Mouse (Mus musculus) lung, adult 2 months (tissue): Measurements from ENCODE around the gene Ddx20.

Source experiments
- CTCF ChIP-seq: fragments of 200-500 bp; IDR thresholded peaks from 2 replicates; pipeline ENCODE4 v1.5.1; 2011; ENCODE audit warnings: mild to moderate bottlenecking, low read length, control low read depth; ENCODE audit not compliant: insufficient read depth
- POLR2A ChIP-seq: fragments of 200-500 bp; IDR thresholded peaks from 2 replicates; pipeline ENCODE4 v1.6.1; 2011; ENCODE audit warnings: low read depth, mild to moderate bottlenecking, control low read depth, low read length, borderline replicate concordance; ENCODE audit errors: extremely low read depth

DNA sequence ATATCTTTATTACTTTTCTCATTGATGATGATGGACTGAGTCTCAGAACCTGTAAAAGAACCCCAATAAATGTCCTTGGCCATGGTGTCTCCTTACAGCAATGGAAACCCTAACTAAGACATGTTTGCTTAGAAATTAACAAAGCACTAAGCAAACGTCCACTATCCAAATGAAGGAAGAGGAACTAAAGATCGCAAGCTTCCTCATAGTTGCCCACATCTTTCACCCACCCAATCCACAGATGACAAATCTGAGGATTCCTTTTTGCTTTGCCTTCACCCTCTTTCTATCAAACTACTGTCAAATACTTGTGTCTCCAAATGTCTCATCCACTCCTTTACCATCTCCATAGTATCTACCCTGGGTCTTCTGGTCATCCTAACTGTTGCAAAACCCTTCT lies 1.2 kb upstream of the Ddx20 start:
- no peak for TF ChIP-seq CTCF
- TF ChIP-seq POLR2A, result no peak
